Mouse (Mus musculus) heart, adult 2 months (tissue): Measurements from ENCODE around the gene Itga1. TPM values are rescaled to one million over a fixed set of nuclear protein-coding genes. Genes with fewer than 3 reads are reported as not detected.

Experiments
- DNase-seq, 2 experiments: peaks; one replicate each; pipeline ENCODE4 v3.0.0; 2021
- H3K27ac ChIP-seq: fragments of 200-600 bp; 2 replicates; pipeline ENCODE4 v1.8.1; 2022
- H3K27me3 ChIP-seq: fragments of 200-500 bp; 2 replicates; pipeline ENCODE4 v1.6.1; 2012; ENCODE audit warnings: mild to moderate bottlenecking, low read length, inconsistent platforms, mixed read lengths; ENCODE audit not compliant: control insufficient read depth, insufficient read depth
- H3K36me3 ChIP-seq: fragments of 200-500 bp; 2 replicates; pipeline ENCODE4 v1.6.1; 2012; ENCODE audit warnings: low read length, inconsistent platforms; ENCODE audit not compliant: control insufficient read depth, insufficient read depth
- H3K4me1 ChIP-seq: fragments of 200-500 bp; 2 replicates; pipeline ENCODE4 v1.6.1; 2011; ENCODE audit warnings: low read length; ENCODE audit not compliant: control insufficient read depth, insufficient read depth
- H3K4me3 ChIP-seq: fragments of 200-600 bp; 2 replicates; pipeline ENCODE4 v1.8.1; 2022
- H3K79me2 ChIP-seq: fragments of 200-500 bp; replicated peaks from 2 replicates; pipeline ENCODE4 v1.6.1; 2012; ENCODE audit warnings: mild to moderate bottlenecking, inconsistent platforms, low read length, moderate library complexity, mixed read lengths; ENCODE audit not compliant: control insufficient read depth, insufficient read depth
- H3K9ac ChIP-seq: fragments of 200-500 bp; 2 replicates; pipeline ENCODE4 v1.6.1; 2012; ENCODE audit warnings: low read depth, mild to moderate bottlenecking, control low read depth, inconsistent platforms, low read length, mixed read lengths
- CTCF ChIP-seq: fragments of 200-600 bp; IDR thresholded peaks from 2 replicates; pipeline ENCODE4 v1.8.1; 2022; ENCODE audit warnings: antibody characterized with exemption, mild to moderate bottlenecking, moderate library complexity
- EP300 ChIP-seq: fragments of 200-500 bp; IDR thresholded peaks from 2 replicates; pipeline ENCODE4 v1.6.1; 2011; ENCODE audit warnings: low read depth, low read length, control low read depth; ENCODE audit not compliant: insufficient read depth
- POLR2A ChIP-seq: fragments of 200-500 bp; IDR thresholded peaks from 2 replicates; pipeline ENCODE4 v1.6.1; 2011; ENCODE audit warnings: mild to moderate bottlenecking, low read depth, low read length, control low read depth; ENCODE audit not compliant: insufficient read depth
- WGBS: fragments of 180-500 bp; shearing (Covaris S2); methylation state at CpG from one replicate; pipeline ENCODE4 v1.1.7; 2018; 5-methylcytosine and 5-hydroxymethylcytosine counted together
- intact Hi-C: fragments of 180-260 bp; cut with DNase I; formaldehyde crosslinking; loops from one replicate; pipeline ENCODE4 v1.15.1; 2025
- polyA plus RNA-seq: library from polyadenylated mRNA; depleted of rRNA; stranded (reverse); fragments of >200 nt; gene quantifications from 2 replicates; pipeline ENCODE4 v1.2.3, GENCODE M21; 2012
- total RNA-seq, 2 experiments: library from RNA; stranded (reverse); gene quantifications; 2 replicates each; pipeline ENCODE4 v1.2.3; 2021

The Itga1 gene
- total and polyA plus RNA-seq, 3 experiments = 6.8 to 34.8 (median 34.8) TPM

GRCm38 (mm10) chr13:115067324-115067967 is 34.3 kb downstream of the Itga1 start:
- WGBS = 92% methylated on average over 4 of the region's 4 CpGs

DNA sequence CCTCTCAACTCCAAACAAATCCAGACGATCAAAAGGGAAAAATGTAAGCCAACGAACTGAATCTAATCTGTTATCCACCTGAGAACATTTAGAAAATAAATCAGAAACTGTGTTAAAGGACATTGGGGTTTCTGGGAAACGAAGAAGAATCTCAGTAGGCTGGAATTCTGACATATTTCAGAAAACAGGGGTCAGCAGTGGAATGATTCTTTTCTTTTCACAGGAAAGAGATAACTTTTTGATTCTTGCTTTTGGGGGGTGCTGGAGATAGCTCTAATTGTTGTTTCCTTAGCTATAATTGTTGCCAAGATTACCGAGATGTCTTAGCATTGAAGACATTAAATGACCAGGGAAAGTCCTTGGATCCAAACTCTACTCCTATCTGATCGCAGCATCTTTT is 44.2 kb downstream of the Itga1 start:
- TF ChIP-seq CTCF (no peak), POLR2A (no peak), EP300 (no peak)
- no peaks in the 10 kb centered on the region for H3K27me3 ChIP-seq
- no peak overlapping the region for H3K9ac ChIP-seq
- H3K79me2 ChIP-seq = peaks cover 1% of the 10 kb centered on the region; the same call in 1 of the 2 replicates
- no peak for DNase-seq
- peaks cover 27% of the 10 kb centered on the region for H3K36me3 ChIP-seq
- intact Hi-C loops = no loop called here
- H3K4me3 ChIP-seq = no peak overlapping the region
- H3K27ac ChIP-seq = peak overlapping the region; percentile 18; the same call in 1 of the 2 replicates
- peaks cover 6% of the 10 kb centered on the region for H3K4me1 ChIP-seq
- WGBS = 47% methylated on average over 5 of the region's 5 CpGs

More at GRCm38 (mm10) chr13:115067324-115067967, 34.3 kb downstream of the Itga1 start:
- intact Hi-C loops = no loop called here
- no peaks in the 10 kb centered on the region for H3K27me3 ChIP-seq
- H3K4me3 ChIP-seq = no peak overlapping the region
- DNase-seq = no peak
- H3K4me1 ChIP-seq = peaks cover 1% of the 10 kb centered on the region
- no peak overlapping the region for H3K9ac ChIP-seq
- no peak overlapping the region for H3K27ac ChIP-seq
- TF ChIP-seq EP300 = no peak
- no peak for TF ChIP-seq POLR2A
- TF ChIP-seq CTCF = no peak
- H3K36me3 ChIP-seq = peaks cover 8% of the 10 kb centered on the region
- peaks cover 4% of the 10 kb centered on the region; the same call in 1 of the 2 replicates for H3K79me2 ChIP-seq

- TF ChIP-seq EP300 (no peak), POLR2A (no peak), CTCF (no peak)
- intact Hi-C loops = no loop called here
- Histone ChIP-seq H3K4me1 (peaks cover 9% of the 10 kb centered on the region), H3K4me3 (no peak overlapping the region), H3K9ac (peak overlapping the region; percentile 63; the same call in 1 of the 2 replicates), H3K27me3 (no peaks in the 10 kb centered on the region), H3K79me2 (no peaks in the 10 kb centered on the region), H3K27ac (peak overlapping the region; percentile 26), H3K36me3 (peaks cover 37% of the 10 kb centered on the region)
- peak in 1 of 2 experiments; percentile 33 for DNase-seq
- 30% methylated on average over 9 of the region's 9 CpGs for WGBS
These were observed 47.0 kb downstream of the Itga1 start for GRCm38 (mm10) chr13:115054783-115055182.

DNA sequence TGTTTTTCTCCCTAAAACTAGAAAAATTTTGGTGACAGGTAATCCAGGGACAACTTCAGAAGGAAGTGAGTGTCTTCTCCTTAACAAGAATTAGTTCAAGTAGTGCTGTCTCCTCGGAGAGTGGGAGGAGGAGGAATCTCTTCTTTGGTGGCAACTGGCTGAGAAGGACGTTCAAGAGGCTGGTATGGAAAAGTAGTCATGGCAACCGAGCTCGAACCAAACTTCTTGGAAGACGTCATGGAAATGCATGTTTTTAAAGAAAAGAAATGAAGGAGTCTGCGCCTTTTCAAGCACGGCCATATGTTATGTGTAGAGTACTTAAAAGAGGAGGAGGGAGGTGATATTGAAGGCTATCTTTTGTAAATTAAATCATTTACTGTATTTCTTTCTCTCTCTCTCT is 49.2 kb downstream of the Itga1 start:
- H3K9ac ChIP-seq = no peak overlapping the region
- H3K36me3 ChIP-seq = peaks cover 33% of the 10 kb centered on the region
- WGBS = 80% methylated on average over 7 of the region's 7 CpGs
- DNase-seq = no peak
- H3K4me1 ChIP-seq = peaks cover 7% of the 10 kb centered on the region
- H3K27ac ChIP-seq = no peak overlapping the region
- no peaks in the 10 kb centered on the region for H3K27me3 ChIP-seq
- H3K4me3 ChIP-seq = no peak overlapping the region
- intact Hi-C loops = no loop called here
- H3K79me2 ChIP-seq = no peaks in the 10 kb centered on the region
- TF ChIP-seq EP300 (no peak), CTCF (no peak), POLR2A (no peak)

DNA sequence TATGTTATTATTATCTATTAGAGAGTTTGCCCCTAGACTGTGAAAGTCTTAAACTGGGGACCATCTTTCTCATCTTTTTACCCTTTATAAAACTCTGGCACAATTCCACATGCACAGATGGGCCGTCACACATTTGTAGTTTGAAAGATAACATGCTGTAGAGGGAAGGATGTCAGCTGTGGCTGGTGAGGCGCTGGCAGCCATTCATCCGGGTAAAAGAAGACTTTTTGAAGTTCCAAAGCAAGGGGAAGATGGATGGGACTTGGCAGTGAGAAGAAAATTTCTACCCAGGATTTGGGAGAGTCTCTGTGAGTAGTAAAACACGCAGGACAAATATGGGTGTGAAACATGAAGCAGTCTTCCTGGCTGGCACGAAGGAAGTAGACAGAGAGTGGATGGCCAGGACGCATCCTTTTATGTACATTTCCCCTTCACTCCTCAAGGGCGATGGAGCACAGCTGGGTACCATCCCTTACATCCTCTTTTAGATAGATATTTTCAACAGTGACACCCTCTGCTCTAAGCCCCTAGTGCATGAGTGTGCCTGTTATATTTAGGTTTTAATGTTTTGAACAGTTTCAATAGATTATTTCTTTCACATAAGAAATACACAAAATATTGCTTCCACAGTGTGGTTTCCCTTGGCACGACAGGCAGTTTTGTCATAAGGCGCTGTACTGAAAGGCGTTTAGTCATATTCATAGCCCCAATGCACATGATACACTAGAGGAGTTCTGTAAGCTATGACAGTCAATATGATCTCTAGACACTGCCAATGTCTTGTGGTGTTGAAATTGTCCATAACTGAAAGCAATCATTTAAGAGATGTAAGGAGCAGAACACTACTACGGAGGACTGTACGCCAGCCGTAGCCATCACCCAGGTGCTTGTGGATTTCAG is 50.9 kb downstream of the Itga1 start:
- Histone ChIP-seq H3K27me3 (no peaks in the 10 kb centered on the region), H3K79me2 (no peaks in the 10 kb centered on the region), H3K27ac (no peak overlapping the region), H3K4me3 (no peak overlapping the region), H3K36me3 (peaks cover 31% of the 10 kb centered on the region), H3K4me1 (peaks cover 5% of the 10 kb centered on the region), H3K9ac (no peak overlapping the region)
- 65% methylated on average over 13 of the region's 13 CpGs for WGBS
- no peak for TF ChIP-seq POLR2A
- no peak for TF ChIP-seq CTCF
- TF ChIP-seq EP300 = no peak
- no peak for DNase-seq
- intact Hi-C loops = no loop called here

DNA sequence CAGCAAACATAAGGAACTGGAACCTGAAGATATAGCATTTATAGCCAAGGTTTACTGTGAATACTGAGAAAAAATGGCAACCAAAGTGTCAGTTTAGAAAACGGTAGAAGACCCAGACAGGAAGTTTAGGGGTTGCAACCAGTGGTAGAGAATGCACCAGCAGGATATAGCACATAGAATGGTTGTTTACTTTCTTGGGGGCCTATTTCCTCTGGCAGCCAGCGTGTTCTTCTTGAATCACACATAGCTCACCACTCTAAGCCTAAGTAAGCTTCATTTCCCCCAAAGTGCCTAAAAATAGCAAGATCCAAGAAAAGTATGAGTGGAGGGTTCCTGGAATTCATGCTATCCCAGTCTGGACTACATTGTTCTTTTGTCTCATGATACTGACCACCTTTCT is 59.1 kb downstream of the Itga1 start:
- H3K9ac ChIP-seq = no peak overlapping the region
- peaks cover 3% of the 10 kb centered on the region for H3K4me1 ChIP-seq
- 44% methylated on average over 2 of the region's 2 CpGs for WGBS
- DNase-seq = no peak
- TF ChIP-seq EP300 = no peak
- intact Hi-C loops = no loop called here
- no peaks in the 10 kb centered on the region for H3K27me3 ChIP-seq
- H3K27ac ChIP-seq = no peak overlapping the region
- no peak overlapping the region for H3K4me3 ChIP-seq
- H3K36me3 ChIP-seq = peaks cover 23% of the 10 kb centered on the region
- peaks cover 4% of the 10 kb centered on the region; the same call in 1 of the 2 replicates for H3K79me2 ChIP-seq
